Mouse (Mus musculus) fibroblast of lung, adult 2 months (primary cell): ENCODE results near the gene Nceh1.

ENCODE experiments used
- DNase-seq: peaks from one replicate; pipeline ENCODE4 v3.0.0-alpha.2; 2011; ENCODE audit warnings: low read depth

Nceh1 gene

DNA sequence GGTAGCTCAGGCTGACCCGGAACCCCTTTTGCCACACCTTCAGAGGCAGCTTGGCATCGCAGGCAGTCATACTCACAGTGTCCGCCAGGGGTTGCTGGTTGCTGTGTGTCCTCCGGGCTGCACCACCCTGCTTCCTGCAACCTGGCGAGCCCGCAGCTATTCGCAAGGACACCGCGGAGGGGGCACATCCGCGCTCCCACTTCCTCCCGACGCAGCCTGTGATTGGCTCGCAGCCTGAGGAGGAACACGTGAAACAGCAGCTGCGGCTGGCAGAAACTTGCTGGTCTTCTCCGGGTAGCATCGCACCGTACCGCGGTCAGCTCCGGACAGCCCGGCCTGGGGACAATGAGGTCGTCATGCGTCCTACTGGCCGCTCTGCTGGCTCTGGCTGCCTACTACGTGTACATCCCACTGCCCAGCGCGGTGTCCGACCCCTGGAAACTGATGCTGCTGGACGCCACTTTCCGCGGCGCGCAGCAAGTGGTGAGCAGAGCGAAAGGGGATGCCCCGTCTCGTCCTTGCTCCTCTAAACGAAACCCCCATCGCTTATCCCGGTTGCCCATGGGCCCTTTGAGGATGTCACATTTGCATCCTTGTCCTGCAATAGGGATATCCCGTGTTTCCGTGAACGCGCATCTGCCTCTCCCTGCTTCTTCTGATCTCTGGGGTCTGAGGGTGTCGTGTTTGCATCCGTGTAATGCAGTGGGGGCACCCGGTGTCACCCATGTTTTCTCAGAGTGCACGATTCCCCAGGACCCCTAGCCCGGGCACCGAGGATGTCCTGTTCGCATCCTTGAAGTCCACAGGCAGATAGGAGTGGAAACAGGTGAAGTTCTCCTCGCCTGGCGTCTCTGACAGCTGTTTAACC is at the start of gene Nceh1:
Gene Nceh1 (plus strand): TSS at position 233 of the 868 bp plus-strand sequence.
- peak; percentile 81 for DNase-seq

GRCm38 (mm10) chr3:27140101-27140500 is 42.7 kb upstream of the Nceh1 start:
- DNase-seq, result no peak

DNA sequence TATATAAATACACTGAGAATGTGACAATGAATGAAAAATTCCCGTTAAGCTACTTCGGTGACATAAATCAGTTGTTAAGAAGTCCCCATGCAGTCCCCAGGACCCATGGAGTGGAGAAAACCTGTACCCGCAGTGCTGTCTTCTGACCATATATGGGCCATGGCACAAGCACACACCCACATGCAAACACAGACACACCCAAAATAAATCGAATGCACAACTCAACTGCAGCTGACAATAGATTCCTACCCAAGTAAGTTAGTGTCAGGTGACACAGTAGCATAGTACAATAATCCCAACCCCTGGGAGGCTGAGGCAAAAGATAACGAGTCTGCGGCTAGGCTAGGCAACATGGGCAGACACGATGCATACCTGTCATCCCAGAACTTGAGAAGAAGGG is 39.2 kb upstream of the Nceh1 start:
- no peak for DNase-seq

GRCm38 (mm10) chr3:27145733-27146132 is 37.0 kb upstream of the Nceh1 start:
- no peak for DNase-seq

DNA sequence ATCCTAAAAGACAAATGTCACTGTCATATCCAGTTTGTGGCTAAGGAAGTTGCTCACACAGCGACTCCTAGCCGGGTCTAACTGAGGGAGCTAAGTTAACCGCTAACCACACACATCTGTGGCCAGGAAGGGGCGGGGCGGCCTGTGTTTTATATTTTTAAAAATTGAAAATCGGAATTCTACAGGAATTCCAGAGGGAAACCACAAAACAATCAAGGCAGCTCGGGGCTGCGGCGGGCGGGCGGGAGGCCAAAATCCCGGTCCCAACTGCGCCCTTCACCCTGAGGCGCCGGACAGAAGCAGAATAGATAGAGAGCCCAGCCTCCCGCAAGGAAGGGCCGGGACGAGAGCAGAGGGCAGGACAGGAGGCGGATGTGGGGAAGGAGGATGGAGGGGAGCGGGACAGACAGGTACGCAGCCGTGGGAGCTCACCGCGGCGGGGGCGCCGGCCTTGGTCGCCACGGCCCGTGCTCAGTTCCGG is 29.5 kb upstream of the Nceh1 start:
- no peak for DNase-seq

DNA sequence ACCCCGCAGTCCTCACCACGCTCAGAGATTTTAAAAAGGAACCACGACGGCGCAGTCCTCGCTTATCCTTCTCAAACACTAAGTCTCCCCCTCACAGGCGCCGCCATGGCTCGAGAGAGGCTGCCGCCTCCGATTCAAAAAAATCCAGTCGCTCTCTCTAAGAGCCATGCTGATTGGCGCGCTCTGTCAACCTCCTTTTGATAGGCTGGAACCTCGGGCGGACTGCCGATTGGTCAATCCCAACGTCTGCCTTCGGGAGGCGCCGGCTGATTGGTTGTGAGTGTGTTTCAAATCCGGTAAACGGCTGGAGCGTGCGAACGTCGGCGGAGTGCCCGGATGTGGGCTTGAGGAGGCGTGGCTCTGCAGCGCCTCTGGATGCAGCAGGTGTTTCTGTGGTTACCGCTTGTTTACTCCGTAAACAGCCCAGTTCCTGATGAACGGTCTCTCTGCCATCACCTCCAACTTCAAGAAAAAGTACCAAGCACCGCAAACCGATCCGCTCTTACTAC is 29.0 kb upstream of the Nceh1 start, which contains the start of gene Ect2:
Gene Ect2 (minus strand): TSS at position 178 of the 509 bp plus-strand sequence.
- DNase-seq, result peak; percentile 96

DNA sequence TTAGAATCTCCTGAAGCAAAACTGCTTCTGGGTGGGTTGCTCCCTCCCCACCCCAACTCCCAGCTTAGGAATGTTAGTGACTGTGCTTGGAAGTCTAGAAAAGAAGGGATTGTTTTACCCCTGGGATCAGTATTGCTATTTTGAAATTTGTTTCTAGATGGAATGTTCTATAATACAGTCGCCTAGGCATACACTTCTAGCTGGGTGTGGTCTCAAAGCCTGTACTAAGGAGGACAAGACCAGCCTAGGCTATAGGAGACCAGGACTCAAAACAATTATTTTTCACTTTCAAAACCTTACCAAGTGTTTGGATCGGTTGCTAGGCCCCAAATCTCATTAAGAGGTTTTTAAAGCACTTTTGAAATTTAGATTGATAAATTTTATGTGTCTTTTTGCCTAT is 28.5 kb upstream of the Nceh1 start:
- DNase-seq, result no peak

- peak; percentile 12 for DNase-seq
These were observed 27.5 kb upstream of the Nceh1 start for GRCm38 (mm10) chr3:27155051-27155855.

DNA sequence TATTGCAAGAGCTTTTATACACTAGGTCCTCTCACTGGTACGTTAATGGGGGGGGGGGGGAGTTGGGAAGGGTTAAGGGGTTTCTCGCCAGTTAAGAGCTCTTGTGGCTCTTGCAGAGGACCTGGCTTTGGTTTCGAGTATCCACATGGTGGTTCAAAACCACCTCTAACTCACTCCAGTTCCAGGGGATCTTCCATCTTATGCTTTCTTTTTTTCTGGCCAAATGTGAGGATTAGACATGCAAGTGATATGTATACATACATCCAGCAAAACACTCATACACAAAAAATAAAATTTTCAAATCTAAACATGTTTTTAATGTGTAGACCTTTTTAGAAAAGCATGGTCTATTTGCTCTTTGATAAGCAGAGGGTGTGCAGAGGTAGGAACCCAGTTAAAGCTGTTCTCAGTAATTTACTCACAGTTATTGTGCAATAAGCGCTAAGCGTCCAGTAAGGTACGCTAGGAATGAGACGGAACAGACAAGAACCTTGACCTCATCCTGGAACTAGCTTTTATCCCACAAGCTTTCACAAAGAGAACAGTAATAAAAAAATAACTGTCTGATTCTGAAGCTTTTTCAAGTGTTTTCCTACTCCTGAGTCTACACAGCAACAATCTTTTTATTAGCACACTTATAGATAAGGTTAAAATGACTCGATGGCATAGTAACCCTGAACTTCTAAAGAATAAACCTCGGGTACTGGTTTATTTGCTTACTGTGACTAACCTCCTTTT is 26.7 kb upstream of the Nceh1 start:
- DNase-seq, result no peak

DNA sequence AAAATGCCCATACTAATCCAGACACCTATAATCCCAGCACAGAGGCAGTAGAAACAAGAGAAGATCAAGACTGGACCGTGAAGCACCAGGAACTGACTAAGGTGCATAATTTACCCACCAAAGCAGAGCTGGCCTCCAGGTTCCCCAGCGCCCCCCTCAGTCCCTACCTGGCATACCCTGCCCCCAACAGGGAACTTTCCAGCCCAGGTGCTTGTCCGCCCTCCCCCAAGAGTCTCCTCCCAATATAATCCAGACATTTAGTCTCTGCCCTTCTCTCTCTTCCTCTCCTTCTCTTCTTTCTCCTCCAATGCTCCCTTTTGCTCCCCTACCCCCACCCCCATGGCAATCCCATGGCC is 26.2 kb upstream of the Nceh1 start:
- DNase-seq, result no peak

GRCm38 (mm10) chr3:27158910-27159309 is 23.9 kb upstream of the Nceh1 start:
- no peak for DNase-seq

DNA sequence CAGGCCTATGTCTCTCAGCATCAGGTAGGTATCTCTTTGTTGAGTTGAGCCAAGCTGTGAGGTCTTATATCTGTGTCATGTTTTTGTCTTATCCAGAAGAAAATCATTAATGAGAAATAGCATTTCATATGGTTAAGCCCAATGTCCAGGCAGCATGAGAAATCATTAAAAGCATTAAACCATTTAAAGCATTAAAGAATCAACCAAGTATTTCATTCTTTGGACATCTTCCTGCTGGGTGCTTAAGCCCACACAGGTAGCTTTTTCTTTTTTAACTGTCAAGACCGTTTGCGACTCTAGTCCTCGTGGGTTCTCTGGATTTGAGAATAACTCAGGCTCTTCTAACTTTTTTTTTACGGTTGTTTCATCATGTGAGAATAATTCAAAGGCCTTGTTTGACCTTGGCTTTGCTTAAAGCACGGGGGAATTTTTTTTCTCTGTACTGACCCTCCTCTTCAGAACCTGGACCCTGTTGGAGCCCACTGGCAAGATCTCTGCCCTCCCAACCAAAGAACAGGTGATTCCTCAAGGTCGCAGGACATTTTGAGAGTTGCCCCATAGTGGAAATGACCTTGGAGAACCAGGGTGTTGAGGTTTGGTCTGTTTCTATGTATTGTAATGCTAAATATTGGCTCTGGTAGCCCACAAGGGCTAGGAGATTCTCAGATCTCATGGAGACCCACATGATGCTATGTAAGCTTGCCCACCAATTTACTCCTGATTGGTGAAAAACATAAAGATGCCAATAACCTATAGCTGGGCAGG is 20.9 kb upstream of the Nceh1 start:
- no peak for DNase-seq

DNA sequence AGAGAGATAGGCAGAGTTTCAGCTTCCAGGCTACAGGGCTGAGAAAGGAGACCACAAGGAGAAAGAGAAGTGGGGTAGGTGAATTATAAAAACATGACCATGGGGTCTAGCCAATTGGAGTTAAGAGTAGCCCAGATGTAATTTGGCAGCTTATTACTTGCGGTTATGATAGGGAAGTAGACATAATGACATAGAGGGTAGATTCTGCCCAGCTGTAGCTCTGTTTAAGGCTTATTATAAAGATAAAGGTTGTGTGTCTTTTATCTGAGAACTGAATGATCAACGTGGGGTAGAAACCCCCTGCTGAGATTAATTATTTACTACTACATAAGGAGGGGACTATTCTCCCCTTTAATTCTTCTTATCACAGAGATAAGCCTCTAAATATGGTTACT is 20.4 kb upstream of the Nceh1 start:
- DNase-seq, result no peak

- DNase-seq, result no peak
These were observed 17.2 kb upstream of the Nceh1 start for GRCm38 (mm10) chr3:27165481-27166065.

DNA sequence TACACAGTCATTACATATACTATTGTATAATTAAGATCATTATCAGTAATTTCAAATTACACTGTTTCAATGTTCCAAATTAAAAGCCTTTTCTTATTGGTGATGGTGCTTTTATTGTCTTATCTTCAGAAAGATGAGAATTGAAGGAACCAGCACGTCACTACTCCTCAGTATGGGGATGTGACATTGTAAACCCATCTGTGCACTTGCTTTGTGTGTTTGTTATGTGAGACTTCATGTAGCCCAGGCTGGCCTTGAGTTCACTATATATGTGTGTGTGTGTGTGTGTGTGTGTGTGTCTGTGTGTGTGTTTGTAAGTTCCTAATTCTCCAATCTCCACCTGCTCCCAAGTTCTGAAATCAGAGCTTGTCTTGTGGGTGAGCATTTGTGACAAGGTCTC is 12.5 kb upstream of the Nceh1 start:
- no peak for DNase-seq

DNA sequence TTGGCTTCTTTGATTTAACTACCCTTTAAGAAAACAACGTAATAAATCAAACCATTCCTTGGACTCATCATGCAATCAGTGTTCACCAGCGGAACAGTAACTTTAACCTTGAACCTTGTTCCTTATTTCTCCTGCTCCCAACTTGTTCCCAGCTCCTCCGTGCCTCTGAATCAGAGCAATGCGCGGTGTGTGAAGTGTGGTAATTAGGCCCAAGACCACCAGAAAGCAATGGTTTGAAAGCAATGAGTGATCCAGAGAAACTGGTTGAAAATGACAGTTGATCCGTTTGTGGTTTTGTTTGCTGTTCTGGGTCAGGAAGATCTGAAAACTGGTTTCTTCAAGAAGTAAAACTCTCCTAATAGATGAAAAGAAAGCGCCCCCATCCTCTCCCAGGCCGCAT is 3.1 kb upstream of the Nceh1 start:
- no peak for DNase-seq

GRCm38 (mm10) chr3:27183601-27184175 is 923 bp downstream of the Nceh1 start:
- DNase-seq, result no peak

DNA sequence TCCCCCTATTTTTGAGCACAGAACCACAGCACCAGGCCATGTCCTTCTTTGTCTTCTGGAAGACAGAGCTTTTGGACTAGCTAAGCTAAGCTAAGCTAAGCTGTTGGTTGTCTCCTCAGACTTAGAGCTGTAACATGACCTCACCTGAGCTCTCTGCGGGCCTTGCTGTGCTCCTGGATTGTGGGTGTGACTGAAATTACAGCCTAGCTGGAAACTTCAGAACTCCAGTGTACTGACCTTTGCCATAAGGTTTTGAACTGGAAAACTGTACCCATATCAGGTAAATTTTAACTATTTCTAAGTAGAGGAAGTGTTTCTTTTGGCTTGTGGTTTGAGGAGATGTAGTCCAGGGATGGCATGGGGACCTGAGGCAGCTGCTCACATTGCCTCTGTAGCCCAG is 5.6 kb downstream of the Nceh1 start:
- DNase-seq, result no peak

DNA sequence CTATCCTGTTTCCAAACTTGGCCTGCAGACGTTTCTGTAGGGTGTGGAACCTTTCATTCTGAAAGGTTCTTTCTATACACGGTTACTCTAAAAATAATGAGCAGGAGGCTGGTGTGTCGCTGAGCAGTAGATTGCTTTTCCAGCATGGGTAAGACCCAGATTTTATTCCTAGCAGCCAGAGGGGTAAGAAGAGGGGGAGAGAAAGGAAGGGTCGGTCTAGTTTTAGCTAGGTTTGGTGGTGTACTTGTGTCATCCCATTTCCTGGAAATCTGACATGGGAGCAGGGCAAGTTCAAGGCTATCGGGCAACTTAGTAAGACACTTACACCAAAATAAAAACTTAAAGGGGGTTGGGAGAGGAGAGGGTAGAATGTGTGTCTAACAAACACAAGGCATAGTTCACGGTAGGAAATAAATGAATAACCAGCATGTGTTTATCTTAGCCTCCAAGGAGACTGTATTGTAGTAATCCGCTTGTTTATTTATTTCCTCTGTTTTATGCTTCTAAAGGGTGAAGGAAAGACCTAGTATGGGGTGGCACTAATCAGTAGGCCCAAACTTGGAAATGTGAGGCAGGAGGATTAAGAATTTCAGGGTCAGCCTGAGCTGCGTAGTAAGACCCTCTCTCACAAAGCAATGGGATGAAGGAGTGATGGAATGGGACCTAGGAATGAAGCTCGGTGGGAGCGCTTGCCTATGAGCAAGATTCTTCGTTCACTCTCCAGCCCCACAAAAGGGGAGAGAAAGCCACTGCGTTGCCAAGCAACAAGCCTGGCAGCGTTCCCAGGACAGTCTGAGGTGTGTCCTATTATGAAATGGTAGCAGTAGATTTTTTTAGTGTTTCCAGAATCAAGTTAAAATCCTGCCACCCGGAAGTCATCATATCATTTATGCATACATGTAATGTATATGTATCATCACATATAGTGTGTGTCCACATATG is 6.8 kb downstream of the Nceh1 start:
- DNase-seq, result no peak
